Mouse (Mus musculus) large intestine, adult 2 months (tissue): ENCODE measurements at regions not wholly inside any gene's neighbourhood (a gene's known extent, or its start where the extent isn't known, plus 50 kb on each side); places are given as distances from the start of the nearest gene placed in this dataset.

Experiments used
- DNase-seq: peaks from one replicate; pipeline ENCODE4 v3.0.0-alpha.2; 2012; ENCODE audit warnings: low read depth, low spot score
- WGBS: fragments of 180-500 bp; shearing (Covaris S2); methylation state at CpG from one replicate; pipeline ENCODE4 v1.1.7; 2018; 5-methylcytosine and 5-hydroxymethylcytosine counted together

GRCm38 (mm10) chr3:62159031-62159430 lies 179.1 kb upstream of the Arhgef26 start:
- peak; percentile 31 for DNase-seq
- 62% methylated on average over 22 of the region's 22 CpGs for WGBS

GRCm38 (mm10) chr3:62170647-62171046 lies 167.5 kb upstream of the Arhgef26 start:
- WGBS, result 67% methylated on average over 4 of the region's 4 CpGs
- DNase-seq, result no peak

GRCm38 (mm10) chr3:62187807-62188509 lies 150.2 kb upstream of the Arhgef26 start:
- WGBS, result 82% methylated on average over 3 of the region's 3 CpGs

GRCm38 (mm10) chr3:62192466-62192865 lies 145.7 kb upstream of the Arhgef26 start:
- no peak for DNase-seq
- 8% methylated on average over 1 of the region's 1 CpGs for WGBS

More at GRCm38 (mm10) chr3:62187807-62188509, 150.2 kb upstream of the Arhgef26 start:
- no peak for DNase-seq

- 84% methylated on average over 4 of the region's 4 CpGs for WGBS
- no peak for DNase-seq
Measured at GRCm38 (mm10) chr3:62194421-62194820, 143.7 kb upstream of the Arhgef26 start.

GRCm38 (mm10) chr3:62196679-62197078 lies 141.5 kb upstream of the Arhgef26 start:
- WGBS, result 58% methylated on average over 1 of the region's 1 CpGs

GRCm38 (mm10) chr3:62215806-62216205 lies 122.3 kb upstream of the Arhgef26 start:
- peak; percentile 10 for DNase-seq

More at GRCm38 (mm10) chr3:62196679-62197078, 141.5 kb upstream of the Arhgef26 start:
- no peak for DNase-seq

GRCm38 (mm10) chr3:62217335-62217734 lies 120.8 kb upstream of the Arhgef26 start:
- WGBS, result 95% methylated on average over 1 of the region's 1 CpGs
- DNase-seq, result no peak

GRCm38 (mm10) chr3:62227697-62228096 lies 110.4 kb upstream of the Arhgef26 start:
- 67% methylated on average over 2 of the region's 2 CpGs for WGBS

GRCm38 (mm10) chr3:62228156-62228555 lies 110.0 kb upstream of the Arhgef26 start:
- DNase-seq, result no peak
- 84% methylated on average over 3 of the region's 3 CpGs for WGBS

More at GRCm38 (mm10) chr3:62227697-62228096, 110.4 kb upstream of the Arhgef26 start:
- no peak for DNase-seq

- 82% methylated on average over 3 of the region's 3 CpGs for WGBS
- no peak for DNase-seq
Measured at GRCm38 (mm10) chr3:62241031-62241430, 97.1 kb upstream of the Arhgef26 start.

- 80% methylated on average over 4 of the region's 4 CpGs for WGBS
- no peak for DNase-seq
Measured at GRCm38 (mm10) chr3:62271703-62272102, 66.4 kb upstream of the Arhgef26 start.

GRCm38 (mm10) chr3:62278279-62278678 lies 59.9 kb upstream of the Arhgef26 start:
- 72% methylated on average over 3 of the region's 3 CpGs for WGBS
- no peak for DNase-seq

GRCm38 (mm10) chr3:62280960-62281359 lies 57.2 kb upstream of the Arhgef26 start:
- no peak for DNase-seq
- 33% methylated on average over 2 of the region's 2 CpGs for WGBS
